Mouse (Mus musculus) intestine, embryonic 15.5 days (tissue): ENCODE measurements at regions not wholly inside any gene's neighbourhood (a gene's known extent, or its start where the extent isn't known, plus 50 kb on each side); places are given as distances from the start of the nearest gene placed in this dataset.

Source experiments
- ATAC-seq: fragments of 200-750 bp; cut with Nextera tagmentation; 2 replicates; pipeline ENCODE4 v1.8.0; 2017; ENCODE audit warnings: moderate TSS enrichment, moderate library complexity
- H3K27ac ChIP-seq: fragments of 300-500 bp; sonication (generic); 2 replicates; pipeline ENCODE4 v1.5.1; 2015; ENCODE audit warnings: mild to moderate bottlenecking, inconsistent platforms
- H3K27me3 ChIP-seq: fragments of 300-500 bp; sonication (generic); replicated peaks from 2 replicates; pipeline ENCODE4 v1.6.1; 2015; ENCODE audit warnings: inconsistent platforms
- H3K36me3 ChIP-seq: fragments of 300-500 bp; sonication (generic); 2 replicates; pipeline ENCODE4 v1.6.1; 2015; ENCODE audit warnings: inconsistent platforms
- H3K4me1 ChIP-seq: fragments of 300-500 bp; sonication (generic); replicated peaks from 2 replicates; pipeline ENCODE4 v1.6.1; 2015; ENCODE audit warnings: inconsistent platforms
- H3K4me2 ChIP-seq: fragments of 300-500 bp; sonication (generic); replicated peaks from 2 replicates; pipeline ENCODE4 v1.6.1; 2015; ENCODE audit warnings: mild to moderate bottlenecking, inconsistent platforms
- H3K4me3 ChIP-seq: fragments of 300-500 bp; sonication (generic); replicated peaks from 2 replicates; pipeline ENCODE4 v1.5.1; 2015; ENCODE audit warnings: inconsistent platforms
- H3K9ac ChIP-seq: fragments of 300-500 bp; sonication (generic); 2 replicates; pipeline ENCODE4 v1.6.1; 2015; ENCODE audit warnings: inconsistent platforms
- H3K9me3 ChIP-seq: fragments of 300-500 bp; sonication (generic); 2 replicates; pipeline ENCODE4 v1.6.1; 2016; ENCODE audit warnings: inconsistent platforms
- WGBS: fragments of 180-500 bp; shearing (Covaris S2); methylation state at CpG from one replicate; pipeline ENCODE4 v1.1.7; 2015; 5-methylcytosine and 5-hydroxymethylcytosine counted together

DNA sequence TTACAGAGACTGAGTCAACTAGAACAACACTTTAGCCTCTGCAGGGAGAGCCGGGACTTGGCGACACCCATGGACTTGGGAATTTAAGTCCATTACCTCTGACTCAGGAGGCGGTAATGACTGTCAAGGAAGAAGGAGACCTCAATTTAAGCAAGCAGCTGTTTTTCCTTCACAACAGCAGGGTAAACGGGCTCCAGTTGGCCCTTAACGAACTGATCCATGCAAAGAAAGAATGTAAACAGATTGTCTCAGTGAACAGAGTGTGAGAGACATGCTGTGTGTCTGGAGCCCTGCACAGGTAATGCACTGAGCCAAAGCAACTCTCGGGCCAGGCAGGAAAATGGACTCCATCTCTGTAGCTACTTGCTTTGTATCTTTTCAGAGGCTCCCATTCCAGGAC, 98.5 kb upstream of the Maf start:
- Histone ChIP-seq H3K4me2 (no peak overlapping the region), H3K9me3 (no peaks in the 10 kb centered on the region), H3K36me3 (no peaks in the 10 kb centered on the region), H3K27ac (no peak overlapping the region), H3K4me1 (no peaks in the 10 kb centered on the region), H3K27me3 (no peaks in the 10 kb centered on the region), H3K4me3 (no peak overlapping the region), H3K9ac (no peak overlapping the region)
- ATAC-seq: no peak
- 49% methylated on average over 6 of the region's 6 CpGs for WGBS

DNA sequence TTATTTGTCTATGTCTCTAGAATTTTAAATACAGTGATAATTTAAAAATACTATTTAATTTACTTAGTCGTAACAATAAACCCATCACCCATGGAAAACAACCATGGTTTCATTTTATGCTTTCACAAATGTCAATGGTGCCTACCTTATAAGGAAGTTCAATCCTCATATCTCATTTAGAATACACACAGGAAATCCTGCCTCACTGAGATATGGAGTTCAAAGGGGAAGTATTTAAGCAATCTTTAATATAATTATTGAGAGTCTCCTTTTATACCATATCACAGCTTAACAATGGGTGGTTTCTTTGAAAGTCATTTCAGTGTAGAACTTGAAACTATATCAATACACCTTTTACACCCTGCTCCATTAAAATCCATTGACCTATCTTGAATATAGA, 86.0 kb upstream of the Maf start:
- H3K36me3 ChIP-seq: no peaks in the 10 kb centered on the region

DNA sequence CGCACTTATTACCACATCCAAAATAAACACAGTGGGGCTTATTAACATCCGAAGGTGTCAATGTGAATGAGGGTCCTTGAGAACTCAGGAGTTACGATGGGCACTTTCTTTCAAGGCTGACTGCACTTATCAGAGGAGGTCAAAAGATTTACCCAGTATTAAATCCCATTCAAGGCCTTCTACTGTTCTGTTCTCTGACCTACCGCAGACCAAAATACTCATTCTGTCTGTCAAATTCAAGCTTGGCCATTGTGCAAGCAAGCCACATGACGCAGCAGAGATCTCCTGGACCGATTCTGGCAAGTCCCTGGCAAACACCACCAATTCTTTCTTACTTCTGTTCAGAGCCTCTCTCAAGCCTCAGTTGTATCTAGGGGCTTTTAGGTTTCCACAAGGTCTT, 80.8 kb upstream of the Maf start:
- no peak for ATAC-seq

More for the DNA sequence above, 86.0 kb upstream of the Maf start:
- Histone ChIP-seq H3K4me1 (no peaks in the 10 kb centered on the region), H3K27ac (no peak overlapping the region), H3K9me3 (no peaks in the 10 kb centered on the region), H3K27me3 (no peaks in the 10 kb centered on the region), H3K9ac (no peak overlapping the region), H3K4me3 (no peak overlapping the region), H3K4me2 (no peak overlapping the region)
- no peak for ATAC-seq
- WGBS: 67% methylated on average over 1 of the region's 1 CpGs

DNA sequence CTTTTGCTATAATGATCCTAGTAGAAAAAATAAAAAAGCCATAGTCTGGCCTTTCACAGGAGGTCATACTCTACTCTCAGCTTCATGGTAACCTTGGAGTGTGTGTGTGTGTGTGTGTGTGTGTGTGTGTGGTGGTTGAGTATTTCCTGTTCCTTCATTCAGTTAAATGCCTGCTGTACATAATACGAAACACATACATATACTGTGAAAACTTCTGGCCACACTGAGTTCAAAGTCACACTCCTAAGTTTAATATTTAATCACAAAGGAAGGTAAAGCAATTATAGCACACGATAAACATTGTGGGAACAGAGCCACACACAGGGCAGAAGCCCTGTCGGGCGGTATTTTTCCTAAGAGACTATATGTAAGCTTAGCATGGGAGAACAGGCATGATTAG, 78.6 kb upstream of the Maf start:
- Histone ChIP-seq H3K27me3 (no peaks in the 10 kb centered on the region), H3K9me3 (no peaks in the 10 kb centered on the region), H3K4me1 (no peaks in the 10 kb centered on the region), H3K4me3 (no peak overlapping the region), H3K27ac (peak overlapping the region; percentile 37; the same call in 1 of the 2 replicates), H3K9ac (no peak overlapping the region), H3K36me3 (no peaks in the 10 kb centered on the region), H3K4me2 (no peak overlapping the region)
- peak; percentile 89 for ATAC-seq
- 69% methylated on average over 4 of the region's 4 CpGs for WGBS

More for the DNA sequence above, 80.8 kb upstream of the Maf start:
- H3K27me3 ChIP-seq: no peaks in the 10 kb centered on the region
- H3K4me2 ChIP-seq: no peak overlapping the region
- H3K36me3 ChIP-seq: no peaks in the 10 kb centered on the region
- H3K4me3 ChIP-seq: no peak overlapping the region
- H3K9me3 ChIP-seq: no peaks in the 10 kb centered on the region
- WGBS: 69% methylated on average over 6 of the region's 6 CpGs
- H3K27ac ChIP-seq: no peak overlapping the region
- H3K4me1 ChIP-seq: no peaks in the 10 kb centered on the region
- H3K9ac ChIP-seq: no peak overlapping the region

DNA sequence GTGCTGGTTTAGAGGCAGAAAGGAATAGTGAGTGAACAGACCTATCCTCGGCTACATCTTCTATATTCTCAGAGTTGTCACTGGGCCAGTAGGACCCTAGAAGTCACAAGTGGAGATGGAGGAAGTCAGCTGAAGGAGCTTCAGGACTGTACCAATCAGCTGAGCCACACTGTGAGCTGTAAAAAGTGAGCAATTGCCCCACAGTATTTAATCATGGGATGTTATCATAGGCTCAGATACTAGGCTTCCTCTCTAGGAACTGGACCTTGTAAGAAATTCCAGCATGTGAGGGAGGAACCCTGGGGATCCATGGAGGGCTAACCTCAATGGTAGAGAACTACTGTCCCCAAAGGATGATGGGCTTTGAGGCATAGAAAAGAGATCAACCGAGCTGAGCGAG, 78.2 kb upstream of the Maf start:
- WGBS: 93% methylated on average over 3 of the region's 3 CpGs
- Histone ChIP-seq H3K27me3 (no peaks in the 10 kb centered on the region), H3K27ac (peak overlapping the region; percentile 37; the same call in 1 of the 2 replicates), H3K4me3 (no peak overlapping the region), H3K9ac (no peak overlapping the region), H3K9me3 (no peaks in the 10 kb centered on the region), H3K4me1 (no peaks in the 10 kb centered on the region), H3K4me2 (no peak overlapping the region), H3K36me3 (no peaks in the 10 kb centered on the region)
- ATAC-seq: peak; percentile 75

DNA sequence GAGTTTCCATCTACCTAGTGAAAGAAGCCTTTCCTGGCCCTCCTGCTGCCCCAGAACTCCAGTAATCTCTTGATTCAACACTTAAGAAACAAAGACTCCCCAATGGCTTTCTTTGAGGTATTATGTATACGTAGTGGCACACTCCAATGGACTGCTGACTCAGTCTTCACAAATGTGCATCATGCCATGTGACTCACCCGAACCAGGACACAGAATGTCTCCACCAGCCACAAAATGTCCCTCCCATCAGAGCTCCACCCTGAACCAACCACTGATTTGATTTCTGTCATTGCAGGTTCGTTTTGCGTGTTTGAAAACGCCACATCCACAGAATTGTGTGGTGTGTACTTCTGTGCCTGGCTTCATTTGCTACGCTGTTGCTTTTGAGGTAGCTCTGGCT, 75.8 kb upstream of the Maf start:
- H3K9me3 ChIP-seq: no peaks in the 10 kb centered on the region
- no peaks in the 10 kb centered on the region for H3K36me3 ChIP-seq
- H3K4me2 ChIP-seq: no peak overlapping the region
- H3K27ac ChIP-seq: no peak overlapping the region
- no peaks in the 10 kb centered on the region for H3K27me3 ChIP-seq
- H3K4me1 ChIP-seq: no peaks in the 10 kb centered on the region
- no peak for ATAC-seq
- no peak overlapping the region for H3K9ac ChIP-seq
- WGBS: 93% methylated on average over 6 of the region's 6 CpGs
- no peak overlapping the region for H3K4me3 ChIP-seq

DNA sequence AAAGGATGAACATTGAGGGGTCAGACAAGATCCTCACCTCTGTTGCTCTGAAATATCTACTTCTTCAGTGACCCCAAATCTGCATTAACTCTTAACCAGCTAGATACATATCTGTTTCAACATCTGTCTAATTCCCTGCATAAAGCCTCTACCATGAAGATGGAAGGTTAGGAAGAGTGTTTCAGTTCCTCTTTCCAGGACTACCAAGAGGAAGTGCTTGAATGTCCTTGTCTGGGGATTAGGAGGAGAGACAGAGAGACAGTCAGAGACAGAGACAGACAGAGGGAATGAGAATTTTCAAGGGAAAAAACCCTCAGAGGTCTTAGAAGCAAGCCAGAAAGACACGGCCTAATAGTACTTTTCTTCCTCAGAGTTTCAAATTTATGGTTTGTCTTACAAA, 70.8 kb upstream of the Maf start:
- no peak overlapping the region for H3K27ac ChIP-seq
- WGBS: 92% methylated on average over 1 of the region's 1 CpGs
- H3K4me2 ChIP-seq: no peak overlapping the region

DNA sequence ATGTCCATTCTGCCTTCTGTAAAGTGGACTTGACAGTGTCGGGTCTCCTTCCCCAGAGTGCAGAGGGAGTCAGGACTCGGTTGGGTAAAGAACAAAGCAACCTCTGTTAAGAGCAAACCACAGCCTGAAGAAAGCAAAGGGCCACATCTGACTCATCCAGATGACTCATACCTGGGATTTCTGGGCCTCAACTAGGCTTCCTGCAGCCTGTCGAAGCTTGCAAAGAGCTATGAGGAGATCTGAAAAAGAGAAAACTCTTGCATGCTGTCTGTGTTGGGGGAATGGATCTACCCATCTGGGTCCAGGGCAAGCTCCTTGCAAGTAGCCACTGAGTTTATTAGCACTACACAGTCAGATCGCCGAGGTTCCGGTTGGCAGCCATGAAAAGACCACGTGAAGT, 63.5 kb upstream of the Maf start:
- no peak overlapping the region; the same call in 1 of the 2 replicates for H3K27ac ChIP-seq
- ATAC-seq: peak; percentile 69
- H3K9me3 ChIP-seq: no peaks in the 10 kb centered on the region
- H3K4me1 ChIP-seq: peaks cover 9% of the 10 kb centered on the region
- no peaks in the 10 kb centered on the region for H3K27me3 ChIP-seq
- H3K9ac ChIP-seq: no peak overlapping the region
- no peaks in the 10 kb centered on the region for H3K36me3 ChIP-seq
- H3K4me3 ChIP-seq: no peak overlapping the region
- WGBS: 71% methylated on average over 7 of the region's 7 CpGs
- no peak overlapping the region for H3K4me2 ChIP-seq

More for the DNA sequence above, 70.8 kb upstream of the Maf start:
- Histone ChIP-seq H3K9ac (no peak overlapping the region), H3K36me3 (no peaks in the 10 kb centered on the region), H3K27me3 (no peaks in the 10 kb centered on the region), H3K4me1 (no peaks in the 10 kb centered on the region), H3K4me3 (no peak overlapping the region), H3K9me3 (no peaks in the 10 kb centered on the region)
- no peak for ATAC-seq

DNA sequence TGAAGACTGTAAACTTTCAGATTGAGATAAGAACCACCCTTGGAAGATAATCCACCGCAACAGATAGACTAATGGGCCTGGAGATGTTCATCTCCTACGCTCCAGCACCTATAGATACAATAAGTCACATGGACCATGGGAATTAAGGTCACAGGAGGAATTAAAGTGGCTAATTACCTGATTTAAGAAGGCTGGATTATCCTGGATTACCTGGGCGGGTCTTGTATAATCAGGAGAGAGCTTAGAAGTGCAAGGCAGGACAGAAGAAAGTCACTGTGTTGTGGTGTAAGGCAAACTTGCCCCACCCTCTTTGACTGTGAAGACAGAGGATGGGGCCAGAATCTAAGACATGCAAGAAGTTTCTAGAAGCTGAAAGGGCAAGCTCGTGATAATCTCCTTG, 61.0 kb upstream of the Maf start:
- Histone ChIP-seq H3K9me3 (no peaks in the 10 kb centered on the region), H3K4me3 (no peak overlapping the region), H3K36me3 (no peaks in the 10 kb centered on the region), H3K9ac (no peak overlapping the region), H3K27me3 (no peaks in the 10 kb centered on the region), H3K27ac (no peak overlapping the region), H3K4me2 (no peak overlapping the region), H3K4me1 (peaks cover 11% of the 10 kb centered on the region)
- ATAC-seq: no peak
- WGBS: 92% methylated on average over 4 of the region's 4 CpGs

DNA sequence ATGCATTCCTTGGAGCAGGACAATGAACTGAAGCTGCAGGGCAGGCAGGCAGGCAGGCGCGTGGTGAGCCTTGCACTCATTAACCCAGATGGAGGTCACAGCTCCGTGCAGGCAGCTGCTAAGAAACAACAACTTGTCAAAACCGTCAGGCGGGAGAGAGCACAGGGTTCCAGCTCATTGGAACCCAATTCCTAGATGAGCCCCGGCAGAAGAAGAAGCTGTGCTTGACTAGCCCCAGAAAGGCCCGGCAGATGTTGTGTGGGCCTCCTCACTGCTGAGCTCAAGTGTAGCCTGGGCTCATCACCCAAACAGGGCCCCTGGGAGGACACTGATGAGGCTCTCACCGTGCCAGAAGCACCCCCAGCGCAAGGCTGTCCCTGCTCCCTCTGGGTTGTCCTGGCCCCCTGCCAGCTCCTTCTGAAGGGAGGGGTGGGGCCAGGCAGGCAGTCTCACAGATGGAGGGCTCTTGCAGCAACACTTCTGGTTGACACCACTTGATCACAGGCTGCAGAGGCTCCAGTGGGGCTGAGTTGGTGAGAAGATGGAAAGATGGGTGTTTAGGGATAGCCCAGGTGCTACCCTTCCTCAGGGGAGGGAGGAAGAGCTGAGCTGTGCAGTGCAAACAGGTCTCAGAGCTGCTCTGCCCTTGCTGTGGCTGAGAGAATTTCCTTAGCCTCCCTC, 58.8 kb upstream of the Maf start:
- H3K27me3 ChIP-seq: no peaks in the 10 kb centered on the region
- no peaks in the 10 kb centered on the region for H3K36me3 ChIP-seq
- H3K27ac ChIP-seq: peak overlapping the region; percentile 33; the same call in 1 of the 2 replicates
- WGBS: 8% methylated on average over 9 of the region's 9 CpGs
- no peak overlapping the region for H3K9ac ChIP-seq
- peaks cover 11% of the 10 kb centered on the region for H3K4me1 ChIP-seq
- peak; percentile 92 for ATAC-seq
- no peak overlapping the region for H3K4me3 ChIP-seq
- peak overlapping the region; percentile 28 for H3K4me2 ChIP-seq
- H3K9me3 ChIP-seq: no peaks in the 10 kb centered on the region

DNA sequence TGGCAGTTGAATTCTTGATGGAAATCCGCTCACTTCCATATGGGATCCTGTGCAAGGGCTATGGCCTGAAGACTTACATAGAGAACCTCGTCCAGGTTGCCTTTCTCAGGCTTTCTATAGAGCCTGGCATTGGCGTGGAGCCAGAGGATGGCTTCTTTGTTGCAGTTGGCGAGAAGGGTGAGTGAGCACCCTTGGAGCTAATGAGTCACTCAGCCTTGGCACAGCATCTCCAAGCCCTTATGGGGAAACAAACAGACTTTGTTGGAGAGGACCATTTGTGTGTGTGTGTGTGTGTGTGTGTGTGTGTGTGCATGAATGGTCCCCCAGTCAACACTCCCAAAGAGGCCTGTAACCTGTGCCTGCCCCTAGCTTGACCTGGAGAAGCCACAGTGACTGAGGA, 57.0 kb upstream of the Maf start:
- ATAC-seq: no peak
- Histone ChIP-seq H3K4me1 (peaks cover 9% of the 10 kb centered on the region), H3K9ac (no peak overlapping the region), H3K27ac (no peak overlapping the region), H3K4me2 (no peak overlapping the region), H3K4me3 (no peak overlapping the region), H3K27me3 (no peaks in the 10 kb centered on the region), H3K36me3 (no peaks in the 10 kb centered on the region), H3K9me3 (no peaks in the 10 kb centered on the region)
- WGBS: 90% methylated on average over 4 of the region's 4 CpGs

DNA sequence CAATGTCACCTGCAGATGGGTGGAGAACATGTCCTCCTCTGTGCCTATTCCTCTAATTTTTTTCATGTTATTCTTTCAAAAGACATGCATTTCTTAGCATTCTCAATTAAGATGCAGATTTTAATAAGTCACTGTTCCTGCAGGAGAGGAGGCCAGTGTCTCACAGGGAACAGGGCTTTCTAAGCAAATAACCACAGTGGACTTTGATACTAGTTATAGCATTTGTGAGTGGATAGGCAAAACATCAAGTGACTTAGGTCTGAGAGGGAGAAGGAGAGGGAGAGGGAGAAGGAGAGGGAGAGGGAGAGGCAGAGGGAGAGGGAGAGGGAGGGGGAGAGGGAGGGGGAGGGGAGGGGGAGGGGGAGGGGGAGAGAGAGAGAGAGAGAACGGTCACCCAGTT, 50.4 kb upstream of the Maf start:
- Histone ChIP-seq H3K36me3 (no peaks in the 10 kb centered on the region), H3K4me3 (no peak overlapping the region), H3K9me3 (no peaks in the 10 kb centered on the region), H3K4me1 (no peaks in the 10 kb centered on the region), H3K9ac (no peak overlapping the region), H3K4me2 (no peak overlapping the region), H3K27ac (0 out of 2 replicates have a peak overlapping the region, but pooled peaks have one; percentile 10), H3K27me3 (no peaks in the 10 kb centered on the region)
- peak; percentile 87 for ATAC-seq
- WGBS: 80% methylated on average over 1 of the region's 1 CpGs
